Mouse (Mus musculus): ENCODE measurements around the gene Acot3. TPM values are rescaled to one million over a fixed set of nuclear protein-coding genes. Genes with fewer than 3 reads are reported as not detected.

The Acot3 gene
- polyA plus RNA-seq, 2 experiments = 2.0 to 3.7 TPM

DNA sequence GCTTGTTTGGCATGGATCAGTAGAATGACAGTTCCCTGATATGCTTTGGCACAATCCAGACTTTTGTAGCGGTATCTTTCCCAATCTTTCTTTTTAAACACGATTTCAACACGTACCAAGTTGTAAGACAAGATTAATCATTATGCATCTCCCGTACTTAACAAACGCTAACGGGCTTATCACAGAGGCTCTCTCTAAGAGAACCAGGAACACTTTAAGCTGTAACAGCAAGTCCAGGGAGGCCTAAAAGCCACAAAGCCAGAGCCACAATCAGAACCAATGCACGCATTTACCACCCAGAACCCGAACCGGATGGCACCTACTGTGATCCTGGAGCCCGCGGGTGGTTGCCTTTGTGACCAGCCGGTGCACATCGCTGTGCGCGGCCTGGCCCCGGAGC lies 1.2 kb downstream of the Acot3 start:
- H3K9ac ChIP-seq (replicated peaks) = no peak overlapping the region
- 15% methylated on average over 16 of the region's 16 CpGs for WGBS (ENCODE audit: insufficient replicate concordance)
- TF ChIP-seq EP300 (IDR thresholded peaks at IDR 0.05; ENCODE audit: low read depth) (no peak), CTCF (IDR thresholded peaks at IDR 0.05; ENCODE audit: low read depth) (no peak)
- peaks cover 21% of the 10 kb centered on the region for H3K27me3 ChIP-seq (ENCODE audit: control insufficient read depth, insufficient read depth, low read length)
- H3K9me3 ChIP-seq (ENCODE audit: control insufficient read depth, low read length) = no peaks in the 10 kb centered on the region
- H3K4me2 ChIP-seq (ENCODE audit: low read depth) = peak overlapping the region; percentile 28
- H3K36me3 ChIP-seq (replicated peaks; ENCODE audit: control insufficient read depth, insufficient read depth, low read depth) = no peaks in the 10 kb centered on the region
- DNase-seq (ENCODE audit: low read depth in 3 of 3, low spot score in 3 of 3) (no peak), ATAC-seq (ENCODE audit: insufficient read depth) (no peak)
- H3K4me3 ChIP-seq (ENCODE audit: insufficient read depth in 1 of 2, low read depth in 2 of 2, low read length in 2 of 2) = peak overlapping the region; percentile 37 to 45; a peak in 3 of 4 replicates
- no peaks in the 10 kb centered on the region; a peak in 1 of 4 replicates for H3K4me1 ChIP-seq (replicated peaks; ENCODE audit: control insufficient read depth in 2 of 2, insufficient read depth in 2 of 2, low read length in 1 of 2)
- no peak overlapping the region for H3K27ac ChIP-seq

DNA sequence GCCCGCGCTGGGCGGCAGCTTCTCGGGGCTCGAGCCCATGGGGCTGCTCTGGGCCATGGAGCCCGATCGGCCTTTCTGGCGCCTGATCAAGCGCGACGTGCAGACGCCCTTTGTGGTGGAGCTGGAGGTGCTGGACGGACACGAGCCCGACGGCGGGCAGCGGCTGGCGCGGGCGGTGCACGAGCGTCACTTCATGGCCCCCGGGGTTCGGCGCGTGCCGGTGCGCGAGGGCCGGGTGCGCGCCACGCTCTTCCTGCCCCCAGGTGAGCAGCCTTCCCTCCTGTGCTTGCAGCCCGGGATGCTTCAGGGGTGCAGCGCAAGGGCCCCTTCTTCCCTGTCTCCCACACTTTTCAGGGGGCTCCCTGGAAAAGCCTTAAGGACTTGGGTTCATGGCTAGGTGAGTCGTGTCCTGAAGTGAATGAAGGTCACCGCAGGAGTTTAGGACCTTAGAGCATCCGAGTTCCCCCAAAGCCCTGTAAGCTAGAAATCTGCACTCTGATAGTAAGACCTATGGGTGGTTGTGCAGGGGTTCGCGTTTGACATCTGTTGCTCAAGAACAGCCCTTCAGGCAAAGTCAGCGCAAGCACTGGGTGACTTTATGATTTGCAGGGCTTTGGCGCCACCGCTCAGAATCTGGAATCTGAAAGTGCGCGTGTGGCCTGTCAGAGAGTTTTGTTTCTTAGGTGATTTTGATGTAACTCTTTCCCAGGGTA lies 1.9 kb downstream of the Acot3 start:
- H3K36me3 ChIP-seq (replicated peaks; ENCODE audit: control insufficient read depth, insufficient read depth, low read depth) = no peaks in the 10 kb centered on the region
- H3K4me3 ChIP-seq (ENCODE audit: insufficient read depth in 1 of 2, low read depth in 2 of 2, low read length in 2 of 2) = peak overlapping the region; percentile 39 to 45
- no peak for ATAC-seq (ENCODE audit: insufficient read depth)
- DNase-seq (ENCODE audit: low read depth in 3 of 3, low spot score in 3 of 3) = no peak
- no peaks in the 10 kb centered on the region for H3K9me3 ChIP-seq (ENCODE audit: control insufficient read depth, low read length)
- TF ChIP-seq CTCF (IDR thresholded peaks at IDR 0.05; ENCODE audit: low read depth) (peak; percentile 24; the same call in 1 of the 2 replicates), EP300 (IDR thresholded peaks at IDR 0.05; ENCODE audit: low read depth) (no peak)
- H3K4me1 ChIP-seq (replicated peaks; ENCODE audit: control insufficient read depth in 2 of 2, insufficient read depth in 2 of 2, low read length in 1 of 2) = no peaks in the 10 kb centered on the region; a peak in 1 of 4 replicates
- peak overlapping the region; percentile 49 for H3K4me2 ChIP-seq (ENCODE audit: low read depth)
- 4% methylated on average over 39 of the region's 46 CpGs for WGBS (ENCODE audit: insufficient replicate concordance)
- H3K27ac ChIP-seq = no peak overlapping the region
- peaks cover 21% of the 10 kb centered on the region for H3K27me3 ChIP-seq (ENCODE audit: control insufficient read depth, insufficient read depth, low read length)
- peak overlapping the region; percentile 23; the same call in 1 of the 2 replicates for H3K9ac ChIP-seq (replicated peaks)

DNA sequence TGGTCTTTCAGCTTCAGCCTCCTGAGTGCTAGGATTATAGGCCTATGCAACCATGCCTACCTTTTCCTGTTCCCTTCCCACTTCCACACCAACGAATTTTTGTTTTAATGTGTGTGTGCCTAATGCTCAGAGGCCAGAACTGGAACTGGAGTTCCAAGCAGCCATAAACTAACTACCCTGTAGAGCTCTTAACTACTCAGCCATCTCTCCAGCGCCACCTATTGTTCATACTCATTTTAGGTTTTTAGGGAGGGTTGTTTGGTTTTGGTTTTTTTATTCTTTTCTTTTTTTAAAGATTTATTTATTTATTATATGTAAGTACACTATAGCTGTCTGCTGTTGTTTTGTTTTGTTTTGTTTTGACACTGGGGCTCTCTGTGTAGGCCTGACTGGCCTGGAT lies 9.0 kb downstream of the Acot3 start:
- Histone ChIP-seq H3K4me3 (ENCODE audit: insufficient read depth in 1 of 2, low read depth in 2 of 2, low read length in 2 of 2) (no peak overlapping the region), H3K27ac (no peak overlapping the region), H3K9ac (replicated peaks) (no peak overlapping the region), H3K9me3 (ENCODE audit: control insufficient read depth, low read length) (no peaks in the 10 kb centered on the region), H3K36me3 (replicated peaks; ENCODE audit: control insufficient read depth, insufficient read depth, low read depth) (no peaks in the 10 kb centered on the region), H3K4me2 (ENCODE audit: low read depth) (no peak overlapping the region), H3K27me3 (ENCODE audit: control insufficient read depth, insufficient read depth, low read length) (no peaks in the 10 kb centered on the region), H3K4me1 (replicated peaks; ENCODE audit: control insufficient read depth in 2 of 2, insufficient read depth in 2 of 2, low read length in 1 of 2) (no peaks in the 10 kb centered on the region)
- 8% methylated on average over 2 of the region's 2 CpGs for WGBS (ENCODE audit: insufficient replicate concordance)
- ATAC-seq (ENCODE audit: insufficient read depth) = no peak
- TF ChIP-seq EP300 (IDR thresholded peaks at IDR 0.05; ENCODE audit: low read depth) (no peak), CTCF (IDR thresholded peaks at IDR 0.05; ENCODE audit: low read depth) (peak; percentile 55; the same call in 1 of the 2 replicates)
- no peak for DNase-seq (ENCODE audit: low read depth in 3 of 3, low spot score in 3 of 3)

DNA sequence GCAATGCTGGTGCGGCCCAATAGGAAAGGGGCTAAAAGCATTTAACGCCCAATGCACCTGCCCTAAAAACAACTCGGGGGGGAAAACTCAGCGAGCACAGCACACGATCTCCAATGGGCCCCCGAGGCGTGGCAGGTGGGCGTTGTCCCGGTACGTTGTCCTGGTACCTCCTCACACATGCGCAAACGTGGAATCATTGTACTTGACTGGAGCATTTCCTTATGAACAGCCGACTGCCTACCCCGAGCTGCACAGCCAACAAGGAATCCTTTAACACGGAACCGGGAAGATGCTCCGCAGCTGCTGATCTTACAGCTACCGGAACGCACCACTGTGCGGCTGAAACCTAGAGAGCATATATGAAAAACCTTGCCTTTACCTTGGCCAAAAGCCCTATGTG lies 10.4 kb downstream of the Acot3 start:
- TF ChIP-seq CTCF (IDR thresholded peaks at IDR 0.05; ENCODE audit: low read depth) = no peak
- no peak for TF ChIP-seq EP300 (IDR thresholded peaks at IDR 0.05; ENCODE audit: low read depth)
- WGBS (ENCODE audit: insufficient replicate concordance) = 81% methylated on average over 20 of the region's 20 CpGs
- ATAC-seq (ENCODE audit: insufficient read depth) (no peak), DNase-seq (ENCODE audit: low read depth in 3 of 3, low spot score in 3 of 3) (no peak)
- no peaks in the 10 kb centered on the region for H3K36me3 ChIP-seq (replicated peaks; ENCODE audit: control insufficient read depth, insufficient read depth, low read depth)
- no peaks in the 10 kb centered on the region for H3K27me3 ChIP-seq (ENCODE audit: control insufficient read depth, insufficient read depth, low read length)
- H3K9me3 ChIP-seq (ENCODE audit: control insufficient read depth, low read length) = no peaks in the 10 kb centered on the region
- H3K4me1 ChIP-seq (replicated peaks; ENCODE audit: control insufficient read depth in 2 of 2, insufficient read depth in 2 of 2, low read length in 1 of 2) = no peaks in the 10 kb centered on the region
- no peak overlapping the region for H3K9ac ChIP-seq (replicated peaks)
- no peak overlapping the region for H3K27ac ChIP-seq
- H3K4me2 ChIP-seq (ENCODE audit: low read depth) = no peak overlapping the region
- no peak overlapping the region for H3K4me3 ChIP-seq (ENCODE audit: insufficient read depth in 1 of 2, low read depth in 2 of 2, low read length in 2 of 2)

DNA sequence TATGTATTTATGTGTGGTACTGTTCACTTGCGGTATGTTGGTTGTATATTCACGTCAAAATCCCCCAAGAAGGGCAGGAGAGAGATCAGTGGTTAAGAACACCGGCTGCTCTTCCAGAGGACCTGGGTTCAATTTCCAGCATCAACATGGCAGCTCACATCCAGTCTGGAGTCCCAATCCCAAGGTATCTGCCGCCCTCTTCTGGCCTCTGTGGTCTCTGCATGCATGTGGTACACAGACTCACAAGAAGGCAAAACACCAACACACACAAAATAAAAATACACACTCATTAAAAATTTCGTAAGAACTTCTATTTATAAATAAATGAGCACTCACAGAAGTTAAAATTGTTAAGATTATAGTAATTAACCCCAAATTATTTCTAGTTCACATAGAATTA lies 11.3 kb downstream of the Acot3 start:
- Histone ChIP-seq H3K4me1 (replicated peaks; ENCODE audit: control insufficient read depth in 2 of 2, insufficient read depth in 2 of 2, low read length in 1 of 2) (no peaks in the 10 kb centered on the region), H3K9ac (replicated peaks) (no peak overlapping the region), H3K9me3 (ENCODE audit: control insufficient read depth, low read length) (no peaks in the 10 kb centered on the region), H3K4me2 (ENCODE audit: low read depth) (no peak overlapping the region), H3K27me3 (ENCODE audit: control insufficient read depth, insufficient read depth, low read length) (no peaks in the 10 kb centered on the region; the same call in 1 of the 2 replicates), H3K27ac (no peak overlapping the region), H3K36me3 (replicated peaks; ENCODE audit: control insufficient read depth, insufficient read depth, low read depth) (no peaks in the 10 kb centered on the region), H3K4me3 (ENCODE audit: insufficient read depth in 1 of 2, low read depth in 2 of 2, low read length in 2 of 2) (no peak overlapping the region)
- no peak for ATAC-seq (ENCODE audit: insufficient read depth)
- TF ChIP-seq CTCF (IDR thresholded peaks at IDR 0.05; ENCODE audit: low read depth) = peak; percentile 63
- no peak for TF ChIP-seq EP300 (IDR thresholded peaks at IDR 0.05; ENCODE audit: low read depth)
- no peak for DNase-seq (ENCODE audit: low read depth in 3 of 3, low spot score in 3 of 3)
- WGBS (ENCODE audit: insufficient replicate concordance) = 52% methylated on average over 5 of the region's 5 CpGs
